ENCODE assay signal across 27 mouse cellular contexts in genomic region chr8:122955997-122956396, GRCm38 (mm10).
DNase-seq lines count a peak whose midpoint lies in the region; ATAC-seq and TF ChIP-seq lines count a peak whose summit lies in the region.
"Had no signal": no experiment of that assay in that cellular context is flagged by ENCODE, and none has a peak within 500 bp of the region (broad histone marks: within the 10 kb centered on the region; RNA-seq: fewer than 3 reads in every experiment).

No protein-coding gene starts in this region.

- no peak for DNase-seq in forebrain, embryonic 14.5 days (ENCODE audit: low spot score)
- DNase-seq in midbrain, embryonic 11.5 days (ENCODE audit: low spot score, missing footprints) = peak; percentile 67
- DNase-seq in liver, embryonic 14.5 days (ENCODE audit: low read depth in 3 of 3, low spot score in 3 of 3) = peak in 2 of 3 experiments; percentile 26 to 32
- no peak for DNase-seq in left cerebral cortex, postnatal 14 days (ENCODE audit: low spot score in 2 of 2)
- DNase-seq in Muller cell, postnatal 12 days (ENCODE audit: inconsistent ontology term) = no peak
- DNase-seq in kidney, postnatal 4 days = no peak
- DNase-seq: adrenal gland, postnatal 36 days; cerebellum, adult 18-20 months; heart, postnatal 4 days; kidney, adult 8-10 months; kidney, postnatal 10 days; layer of hippocampus, postnatal 36 days; lung, embryonic 14.5 days; lung, postnatal 36 days; right cerebral cortex, postnatal 14 days; thymus, adult 2 months; thymus, postnatal 4 days had no signal

- ATAC-seq in forebrain, embryonic 13.5 days = no peak
- ATAC-seq in forebrain, embryonic 14.5 days = no peak
- no peak for ATAC-seq in midbrain, embryonic 11.5 days (ENCODE audit: low FRiP score)
- no peak for ATAC-seq in midbrain, embryonic 13.5 days
- ATAC-seq in liver, embryonic 14.5 days (ENCODE audit: insufficient read depth) = peak; percentile 67
- ATAC-seq: hindbrain, embryonic 16.5 days; intestine, embryonic 15.5 days had no signal

- H3K36me3 ChIP-seq in forebrain, embryonic 13.5 days (ENCODE audit: poor library complexity, severe bottlenecking) = no peaks in the 10 kb centered on the region
- no peaks in the 10 kb centered on the region for H3K36me3 ChIP-seq in forebrain, embryonic 14.5 days (ENCODE audit: control insufficient read depth, insufficient read depth, low read length)
- no peaks in the 10 kb centered on the region for H3K36me3 ChIP-seq in midbrain, embryonic 11.5 days (ENCODE audit: control insufficient read depth, insufficient read depth, low read length)
- no peaks in the 10 kb centered on the region for H3K36me3 ChIP-seq in midbrain, embryonic 13.5 days
- H3K36me3 ChIP-seq in liver, embryonic 14.5 days (replicated peaks; ENCODE audit: control insufficient read depth, insufficient read depth, low read depth) = no peaks in the 10 kb centered on the region
- H3K36me3 ChIP-seq: embryonic facial prominence, embryonic 15.5 days; heart, embryonic 10.5 days; intestine, embryonic 15.5 days; limb, embryonic 13.5 days; midbrain, embryonic 12.5 days had no signal

- H3K9me3 ChIP-seq in forebrain, embryonic 13.5 days (replicated peaks) = no peaks in the 10 kb centered on the region
- no peaks in the 10 kb centered on the region for H3K9me3 ChIP-seq in forebrain, embryonic 14.5 days (replicated peaks; ENCODE audit: control insufficient read depth, low read length)
- H3K9me3 ChIP-seq in midbrain, embryonic 11.5 days (ENCODE audit: control insufficient read depth, low read length) = no peaks in the 10 kb centered on the region
- no peaks in the 10 kb centered on the region for H3K9me3 ChIP-seq in midbrain, embryonic 13.5 days
- no peaks in the 10 kb centered on the region for H3K9me3 ChIP-seq in liver, embryonic 14.5 days (ENCODE audit: control insufficient read depth, low read length)
- H3K9me3 ChIP-seq: embryonic facial prominence, embryonic 15.5 days; G1E; heart, embryonic 10.5 days; intestine, embryonic 15.5 days; limb, embryonic 13.5 days; midbrain, embryonic 12.5 days had no signal

- H3K27ac ChIP-seq in forebrain, embryonic 13.5 days = peak overlapping the region; percentile 27; the same call in 1 of the 2 replicates
- H3K27ac ChIP-seq in forebrain, embryonic 14.5 days (ENCODE audit: low read depth, low read length) = no peak overlapping the region
- H3K27ac ChIP-seq in midbrain, embryonic 11.5 days (ENCODE audit: low read depth, low read length) = no peak overlapping the region
- no peak overlapping the region for H3K27ac ChIP-seq in midbrain, embryonic 13.5 days
- no peak overlapping the region for H3K27ac ChIP-seq in liver, embryonic 14.5 days
- H3K27ac ChIP-seq: embryonic facial prominence, embryonic 15.5 days; heart, embryonic 10.5 days; intestine, embryonic 15.5 days; limb, embryonic 13.5 days; midbrain, embryonic 12.5 days had no signal

- no peak overlapping the region for H3K9ac ChIP-seq in forebrain, embryonic 13.5 days
- H3K9ac ChIP-seq in forebrain, embryonic 14.5 days (ENCODE audit: low read length) = no peak overlapping the region
- no peak overlapping the region for H3K9ac ChIP-seq in midbrain, embryonic 11.5 days (ENCODE audit: low read length)
- H3K9ac ChIP-seq in midbrain, embryonic 13.5 days (replicated peaks) = no peak overlapping the region
- no peak overlapping the region for H3K9ac ChIP-seq in liver, embryonic 14.5 days (replicated peaks)
- H3K9ac ChIP-seq: embryonic facial prominence, embryonic 15.5 days; intestine, embryonic 15.5 days; limb, embryonic 13.5 days; lung, embryonic 14.5 days; midbrain, embryonic 12.5 days had no signal

- peak; percentile 41; the same call in 1 of the 2 replicates for TF ChIP-seq EP300 in liver, embryonic 14.5 days (IDR thresholded peaks at IDR 0.05; ENCODE audit: low read depth)

- H3K4me1 ChIP-seq in forebrain, embryonic 13.5 days = peaks cover 23% of the 10 kb centered on the region
- no peaks in the 10 kb centered on the region for H3K4me1 ChIP-seq in forebrain, embryonic 14.5 days (ENCODE audit: control insufficient read depth, insufficient read depth, low read length)
- H3K4me1 ChIP-seq in midbrain, embryonic 11.5 days (ENCODE audit: control insufficient read depth, insufficient read depth, low read length) = peaks cover 2% of the 10 kb centered on the region; the same call in 1 of the 2 replicates
- peaks cover 21% of the 10 kb centered on the region for H3K4me1 ChIP-seq in midbrain, embryonic 13.5 days (replicated peaks)
- H3K4me1 ChIP-seq in liver, embryonic 14.5 days (replicated peaks; ENCODE audit: control insufficient read depth in 2 of 2, insufficient read depth in 2 of 2, low read length in 1 of 2) = peaks cover 23 to 66% of the 10 kb centered on the region in 2 experiments

- H3K4me2 ChIP-seq in forebrain, embryonic 13.5 days = no peak overlapping the region
- no peak overlapping the region for H3K4me2 ChIP-seq in forebrain, embryonic 14.5 days (ENCODE audit: low read length)
- no peak overlapping the region for H3K4me2 ChIP-seq in midbrain, embryonic 11.5 days
- no peak overlapping the region for H3K4me2 ChIP-seq in midbrain, embryonic 13.5 days (replicated peaks)
- H3K4me2 ChIP-seq in liver, embryonic 14.5 days (ENCODE audit: low read depth) = peak overlapping the region; percentile 28
- H3K4me2 ChIP-seq: embryonic facial prominence, embryonic 15.5 days; intestine, embryonic 15.5 days; limb, embryonic 13.5 days; lung, embryonic 14.5 days; midbrain, embryonic 12.5 days had no signal

- TF ChIP-seq CTCF in liver, embryonic 14.5 days (IDR thresholded peaks at IDR 0.05; ENCODE audit: low read depth) = no peak

- 89% methylated on average over 3 of the region's 3 CpGs for WGBS in forebrain, embryonic 13.5 days
- 90% methylated on average over 3 of the region's 3 CpGs for WGBS in forebrain, embryonic 14.5 days
- 89% methylated on average over 3 of the region's 3 CpGs for WGBS in midbrain, embryonic 11.5 days
- 94% methylated on average over 3 of the region's 3 CpGs for WGBS in midbrain, embryonic 13.5 days
- 43% methylated on average over 3 of the region's 3 CpGs for WGBS in liver, embryonic 14.5 days (ENCODE audit: insufficient replicate concordance)

- H3K4me3 ChIP-seq in forebrain, embryonic 13.5 days = no peak overlapping the region
- no peak overlapping the region for H3K4me3 ChIP-seq in forebrain, embryonic 14.5 days (ENCODE audit: low read depth, low read length)
- no peak overlapping the region for H3K4me3 ChIP-seq in midbrain, embryonic 11.5 days (ENCODE audit: low read depth, low read length)
- no peak overlapping the region for H3K4me3 ChIP-seq in midbrain, embryonic 13.5 days (replicated peaks)
- no peak overlapping the region for H3K4me3 ChIP-seq in liver, embryonic 14.5 days (ENCODE audit: insufficient read depth in 1 of 2, low read depth in 2 of 2, low read length in 2 of 2)
- H3K4me3 ChIP-seq: embryonic facial prominence, embryonic 15.5 days; heart, embryonic 10.5 days; intestine, embryonic 15.5 days; limb, embryonic 13.5 days; midbrain, embryonic 12.5 days had no signal

- intact Hi-C loops in left cerebral cortex, postnatal 14 days (cut with DNase I) = no loop called here

- H3K27me3 ChIP-seq in forebrain, embryonic 13.5 days = no peaks in the 10 kb centered on the region
- H3K27me3 ChIP-seq in forebrain, embryonic 14.5 days (replicated peaks; ENCODE audit: control insufficient read depth, insufficient read depth, low read length) = no peaks in the 10 kb centered on the region
- H3K27me3 ChIP-seq in midbrain, embryonic 11.5 days (ENCODE audit: control insufficient read depth, insufficient read depth, low read length) = no peaks in the 10 kb centered on the region
- H3K27me3 ChIP-seq in midbrain, embryonic 13.5 days = no peaks in the 10 kb centered on the region
- H3K27me3 ChIP-seq in liver, embryonic 14.5 days (ENCODE audit: control insufficient read depth, insufficient read depth, low read length) = no peaks in the 10 kb centered on the region
- H3K27me3 ChIP-seq: CH12.LX; embryonic facial prominence, embryonic 15.5 days; intestine, embryonic 15.5 days; limb, embryonic 13.5 days; midbrain, embryonic 12.5 days had no signal

Comparison
In these comparisons a context has a peak if more than half of its experiments do, and no peak if none do; other contexts are left out.
1. DNase-seq: peak in midbrain, embryonic 11.5 days (single experiment) and liver, embryonic 14.5 days (2 of 3); none in forebrain, embryonic 14.5 days (single experiment), left cerebral cortex, postnatal 14 days (0 of 2), Muller cell, postnatal 12 days (single experiment) and kidney, postnatal 4 days (0 of 2).